Mouse (Mus musculus) heart, embryonic 15.5 days (tissue): ENCODE results near the gene Txndc15. TPM values are rescaled to one million over a fixed set of nuclear protein-coding genes. Genes with fewer than 3 reads are reported as not detected.
A peak's percentile ranks its signal among the peaks of the same experiment; 100 is the strongest.
"Not testable (repeated sequence)": the region's sequence is repeated elsewhere in the genome, so short reads cannot be mapped to it uniquely, and the experiment has no call there.

Experiments
- ATAC-seq: fragments of 200-750 bp; cut with Nextera tagmentation; replicated peaks from 2 replicates; pipeline ENCODE4 v1.8.0; 2017; ENCODE audit warnings: low read depth, moderate TSS enrichment; ENCODE audit not compliant: insufficient number of reproducible peaks, insufficient read depth, low FRiP score
- H3K27ac ChIP-seq: fragments of 300-500 bp; sonication (generic); 2 replicates; pipeline ENCODE4 v1.5.1; 2015; ENCODE audit warnings: mild to moderate bottlenecking, inconsistent platforms
- H3K27me3 ChIP-seq: fragments of 300-500 bp; sonication (generic); 2 replicates; pipeline ENCODE4 v1.6.1; 2015; ENCODE audit warnings: inconsistent platforms
- H3K36me3 ChIP-seq: fragments of 300-500 bp; sonication (generic); 2 replicates; pipeline ENCODE4 v1.6.1; 2015; ENCODE audit warnings: mild to moderate bottlenecking, inconsistent platforms
- H3K4me1 ChIP-seq: fragments of 300-500 bp; sonication (generic); replicated peaks from 2 replicates; pipeline ENCODE4 v1.6.1; 2015; ENCODE audit warnings: inconsistent platforms
- H3K4me2 ChIP-seq: fragments of 300-500 bp; sonication (generic); 2 replicates; pipeline ENCODE4 v1.6.1; 2015; ENCODE audit warnings: inconsistent platforms, mild to moderate bottlenecking, moderate library complexity
- H3K4me3 ChIP-seq: fragments of 300-500 bp; sonication (generic); 2 replicates; pipeline ENCODE4 v1.5.1; 2015; ENCODE audit warnings: mild to moderate bottlenecking, inconsistent platforms
- H3K9ac ChIP-seq: fragments of 300-500 bp; sonication (generic); 2 replicates; pipeline ENCODE4 v1.6.1; 2015; ENCODE audit warnings: mild to moderate bottlenecking, inconsistent platforms
- H3K9me3 ChIP-seq: fragments of 300-500 bp; sonication (generic); replicated peaks from 2 replicates; pipeline ENCODE4 v1.6.1; 2016; ENCODE audit warnings: inconsistent platforms
- WGBS: fragments of 180-500 bp; shearing (Covaris S2); methylation state at CpG from one replicate; pipeline ENCODE4 v1.1.7; 2015; ENCODE audit warnings: mixed read lengths; 5-methylcytosine and 5-hydroxymethylcytosine counted together
- polyA plus RNA-seq: library from polyadenylated mRNA; unstranded; fragments of >200 nt; fragmentation: Nextera tagmentation; extraction: Ambion mirVana; gene quantifications from 2 replicates; pipeline ENCODE4 v1.2.1, GENCODE M21; 2015

The Txndc15 gene
- polyA plus RNA-seq, 1 experiment from 2014 or later: 60.7 TPM

DNA sequence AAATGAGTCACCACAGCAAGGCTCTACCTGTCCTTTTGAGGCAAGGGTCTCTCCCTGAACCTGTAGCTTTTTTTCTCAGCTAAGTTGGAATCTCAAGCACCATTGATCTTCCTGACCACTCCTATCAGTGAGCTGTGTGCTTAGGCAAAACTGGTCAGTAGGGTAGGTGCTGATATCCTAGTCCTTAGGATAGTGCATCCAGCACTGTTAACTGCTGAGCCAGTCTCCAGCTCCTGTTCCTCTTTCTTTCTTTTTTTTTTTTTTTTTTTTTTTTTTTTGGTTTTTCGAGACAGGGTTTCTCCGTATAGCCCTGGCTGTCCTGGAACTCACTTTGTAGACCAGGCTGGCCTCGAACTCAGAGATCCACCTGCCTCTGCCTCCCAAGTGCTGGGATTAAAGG is 18.5 kb upstream of the Txndc15 start:
- not testable (repeated sequence) for H3K27ac ChIP-seq, H3K9ac ChIP-seq, H3K4me2 ChIP-seq, H3K27me3 ChIP-seq, ATAC-seq, H3K4me3 ChIP-seq, H3K9me3 ChIP-seq
- H3K4me1 ChIP-seq: peaks cover 30% of the 10 kb centered on the region
- H3K36me3 ChIP-seq: peaks cover 20% of the 10 kb centered on the region
- 100% methylated on average over 1 of the region's 3 CpGs for WGBS

DNA sequence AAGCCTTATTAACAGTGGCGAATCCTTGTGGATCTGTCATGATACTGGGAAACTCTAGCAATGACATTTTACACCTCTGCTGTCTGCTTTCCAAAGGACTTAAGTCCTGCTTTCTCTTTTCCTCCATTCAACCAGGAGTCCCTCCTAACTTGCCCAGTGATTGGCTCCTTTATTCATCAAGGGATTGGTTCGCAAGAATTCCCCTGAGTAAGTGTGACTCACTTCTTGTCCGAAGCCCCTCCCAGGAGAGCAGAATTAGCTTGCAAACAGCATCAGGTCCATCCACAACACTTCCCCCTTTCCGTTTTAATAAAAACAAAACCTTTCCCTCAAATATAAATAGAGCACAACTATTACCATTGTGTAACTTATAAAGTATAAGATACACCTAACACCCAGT is 10.1 kb upstream of the Txndc15 start:
- Histone ChIP-seq H3K36me3 (peaks cover 44% of the 10 kb centered on the region), H3K4me1 (0 out of 2 replicates have a peak, but pooled peaks cover 2% of the 10 kb centered on the region), H3K27ac (no peak overlapping the region), H3K9me3 (no peaks in the 10 kb centered on the region), H3K4me2 (no peak overlapping the region), H3K4me3 (no peak overlapping the region), H3K27me3 (no peaks in the 10 kb centered on the region), H3K9ac (no peak overlapping the region)
- 83% methylated on average over 4 of the region's 4 CpGs for WGBS
- ATAC-seq: no peak

DNA sequence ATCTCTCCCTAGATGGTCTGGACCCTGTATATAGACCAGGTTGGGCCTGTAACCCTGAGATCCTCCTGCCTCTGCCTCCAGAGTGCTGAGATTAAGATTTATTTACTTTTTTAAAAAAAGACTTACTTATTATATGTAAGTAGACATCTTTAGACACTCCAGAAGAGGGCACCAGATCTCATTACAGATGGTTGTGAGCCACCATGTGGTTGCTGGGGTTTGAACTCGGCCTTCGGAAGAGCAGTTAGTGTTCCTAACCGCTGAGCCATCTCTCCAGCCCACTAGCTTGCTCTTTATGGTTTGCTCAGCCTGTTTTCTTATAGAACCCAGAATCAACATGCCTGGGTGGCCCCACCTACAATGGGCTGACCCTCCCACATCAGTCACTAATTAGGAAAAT is 1.6 kb upstream of the Txndc15 start:
- no peak overlapping the region for H3K4me3 ChIP-seq
- H3K36me3 ChIP-seq: no peaks in the 10 kb centered on the region; the same call in 1 of the 2 replicates
- H3K27me3 ChIP-seq: no peaks in the 10 kb centered on the region
- H3K9me3 ChIP-seq: no peaks in the 10 kb centered on the region
- no peak overlapping the region for H3K27ac ChIP-seq
- no peak overlapping the region for H3K9ac ChIP-seq
- ATAC-seq: no peak
- 90% methylated on average over 3 of the region's 3 CpGs for WGBS
- no peak overlapping the region for H3K4me2 ChIP-seq
- peaks cover 9% of the 10 kb centered on the region for H3K4me1 ChIP-seq

DNA sequence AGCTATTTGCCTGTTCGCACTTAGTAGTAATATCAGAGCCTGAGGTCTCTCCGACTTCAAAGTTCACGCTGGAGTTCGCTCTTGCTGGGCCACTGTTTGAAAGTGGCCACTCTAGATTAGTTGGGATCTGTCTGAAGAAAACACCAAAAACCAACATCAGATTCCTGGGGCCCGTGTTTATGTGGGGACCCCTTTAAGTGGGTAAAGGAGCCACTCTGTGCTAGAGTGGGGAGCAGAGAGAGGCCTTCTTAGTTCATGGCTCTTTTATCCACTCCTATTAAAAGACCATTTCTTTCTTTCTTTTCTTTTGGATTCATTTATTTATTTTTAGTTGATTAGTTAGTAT is 690 bp downstream of the Txndc15 start:
- Histone ChIP-seq H3K9ac (peak overlapping the region; percentile 96), H3K4me3 (peak overlapping the region; percentile 91), H3K9me3 (no peaks in the 10 kb centered on the region), H3K27me3 (no peaks in the 10 kb centered on the region), H3K27ac (peak overlapping the region; percentile 90), H3K4me1 (peaks cover 7% of the 10 kb centered on the region), H3K36me3 (peaks cover 20% of the 10 kb centered on the region), H3K4me2 (peak overlapping the region; percentile 66)
- no peak for ATAC-seq
- WGBS: 4% methylated on average over 5 of the region's 5 CpGs

DNA sequence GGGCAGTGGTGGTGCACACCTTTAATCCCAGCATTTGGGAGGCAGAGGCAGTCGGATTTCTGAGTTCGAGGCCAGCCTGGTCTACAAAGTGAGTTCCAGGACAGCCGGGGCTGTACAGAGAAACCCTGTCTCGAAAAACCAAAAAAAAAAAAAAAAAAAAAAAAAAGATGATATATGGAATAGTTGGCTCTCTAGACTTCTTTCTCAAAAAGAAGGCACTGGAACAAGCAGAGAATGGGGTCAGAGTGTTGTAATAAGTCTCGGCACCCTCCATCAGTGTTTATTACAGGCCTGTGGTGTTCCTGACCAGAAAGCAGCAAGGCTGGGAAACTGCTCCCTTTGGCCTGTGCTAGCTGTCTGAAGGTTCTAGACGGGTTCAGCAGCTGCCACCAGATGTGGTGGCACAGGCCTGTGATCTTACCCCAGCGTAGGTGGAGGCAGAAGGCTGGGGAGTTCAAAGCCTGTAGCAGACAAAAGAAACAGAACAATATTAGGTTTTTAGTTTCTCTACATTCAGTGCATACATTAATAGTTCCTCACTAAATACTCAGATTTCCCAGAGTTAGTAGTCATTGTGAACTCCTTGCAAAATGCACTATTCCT is 1.6 kb downstream of the Txndc15 start:
- Histone ChIP-seq H3K27ac (no peak overlapping the region), H3K4me3 (peak overlapping the region; percentile 91; the same call in 1 of the 2 replicates)

DNA sequence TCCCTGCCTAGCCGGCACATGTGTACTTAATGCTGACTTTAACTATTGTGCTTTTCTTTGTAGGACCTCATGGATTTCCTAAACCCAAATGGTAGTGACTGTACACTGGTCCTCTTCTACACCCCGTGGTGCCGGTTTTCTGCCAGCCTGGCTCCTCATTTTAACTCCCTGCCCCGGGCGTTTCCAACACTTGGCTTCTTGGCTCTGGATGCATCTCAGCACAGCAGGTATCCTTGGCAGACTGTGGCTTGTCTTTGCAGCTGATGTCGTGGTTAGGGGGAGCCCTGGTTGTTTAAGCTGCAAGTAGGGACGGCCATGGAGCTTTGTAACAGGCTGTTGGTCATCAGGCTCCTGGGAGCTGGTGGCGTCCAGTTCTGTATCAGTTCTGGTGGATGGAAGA is 7.1 kb downstream of the Txndc15 start:
- H3K9ac ChIP-seq: no peak overlapping the region
- no peak overlapping the region for H3K27ac ChIP-seq
- WGBS: 70% methylated on average over 8 of the region's 8 CpGs
- H3K4me1 ChIP-seq: no peaks in the 10 kb centered on the region
- H3K36me3 ChIP-seq: peaks cover 47% of the 10 kb centered on the region
- H3K9me3 ChIP-seq: no peaks in the 10 kb centered on the region
- H3K27me3 ChIP-seq: no peaks in the 10 kb centered on the region
- no peak overlapping the region for H3K4me3 ChIP-seq
- ATAC-seq: no peak
- H3K4me2 ChIP-seq: no peak overlapping the region

More for the DNA sequence above, 1.6 kb downstream of the Txndc15 start:
- Histone ChIP-seq H3K36me3 (peaks cover 24% of the 10 kb centered on the region), H3K4me1 (peaks cover 7% of the 10 kb centered on the region), H3K4me2 (peak overlapping the region; percentile 66), H3K27me3 (no peaks in the 10 kb centered on the region), H3K9ac (no peak overlapping the region; the same call in 1 of the 2 replicates), H3K9me3 (no peaks in the 10 kb centered on the region)
- 86% methylated on average over 7 of the region's 7 CpGs for WGBS
- no peak for ATAC-seq

DNA sequence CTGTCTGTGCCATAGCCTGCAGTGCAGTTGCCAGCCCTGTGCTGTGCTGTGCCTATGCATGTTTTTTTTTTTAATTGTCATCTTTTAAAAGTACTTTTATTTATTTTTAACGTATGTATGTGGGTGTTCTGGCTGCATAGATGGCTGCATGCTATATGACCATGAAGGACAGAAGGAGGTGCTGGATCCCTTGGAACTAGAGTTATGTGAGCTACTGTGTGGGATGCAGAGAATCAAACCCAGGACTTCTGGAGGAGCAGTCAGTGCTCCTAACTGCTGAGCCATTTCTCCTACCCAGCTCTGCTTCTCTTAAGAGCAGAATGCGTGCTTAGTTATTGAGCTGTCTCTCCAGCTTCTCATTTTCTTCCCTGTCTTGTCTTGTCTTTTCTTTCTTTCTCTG is 7.5 kb downstream of the Txndc15 start:
- no peak overlapping the region for H3K4me3 ChIP-seq
- no peak overlapping the region for H3K9ac ChIP-seq
- no peak overlapping the region for H3K27ac ChIP-seq
- WGBS: 83% methylated on average over 2 of the region's 2 CpGs
- H3K27me3 ChIP-seq: no peaks in the 10 kb centered on the region
- H3K4me2 ChIP-seq: no peak overlapping the region
- no peaks in the 10 kb centered on the region for H3K9me3 ChIP-seq
- H3K36me3 ChIP-seq: peaks cover 47% of the 10 kb centered on the region
- H3K4me1 ChIP-seq: no peaks in the 10 kb centered on the region
- ATAC-seq: no peak

DNA sequence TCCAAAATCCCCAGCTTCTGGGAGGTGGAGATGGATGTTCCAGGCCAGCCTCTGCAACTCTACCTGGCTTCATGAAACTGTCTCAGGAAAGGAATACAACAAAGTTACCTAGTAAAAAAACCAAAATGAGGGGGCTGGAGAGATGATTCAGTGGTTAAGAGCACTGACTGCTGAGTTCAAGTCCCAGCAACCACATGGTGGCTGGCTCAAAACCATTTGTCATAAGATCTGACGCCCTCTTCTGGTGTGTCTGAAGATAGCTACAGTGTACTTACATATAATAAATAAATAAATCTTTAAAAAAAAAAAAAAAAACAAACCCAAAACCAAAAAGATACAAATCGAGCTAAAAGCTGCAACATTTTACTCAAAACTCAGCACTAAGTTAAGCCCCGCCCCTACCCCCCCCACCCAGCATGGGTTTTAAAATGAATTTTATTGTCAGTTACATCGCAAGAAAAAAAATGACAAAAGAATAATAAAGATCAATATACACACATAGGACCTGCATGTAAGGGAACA is 12.2 kb downstream of the Txndc15 start:
- peak overlapping the region; percentile 63 for H3K4me3 ChIP-seq
- no peaks in the 10 kb centered on the region for H3K27me3 ChIP-seq
- no peaks in the 10 kb centered on the region for H3K9me3 ChIP-seq
- H3K4me2 ChIP-seq: peak overlapping the region; percentile 85
- H3K27ac ChIP-seq: peak overlapping the region; percentile 95
- ATAC-seq: no peak
- peaks cover 18% of the 10 kb centered on the region for H3K36me3 ChIP-seq
- peak overlapping the region; percentile 82 for H3K9ac ChIP-seq
- 5% methylated on average over 4 of the region's 4 CpGs for WGBS
- no peaks in the 10 kb centered on the region for H3K4me1 ChIP-seq

DNA sequence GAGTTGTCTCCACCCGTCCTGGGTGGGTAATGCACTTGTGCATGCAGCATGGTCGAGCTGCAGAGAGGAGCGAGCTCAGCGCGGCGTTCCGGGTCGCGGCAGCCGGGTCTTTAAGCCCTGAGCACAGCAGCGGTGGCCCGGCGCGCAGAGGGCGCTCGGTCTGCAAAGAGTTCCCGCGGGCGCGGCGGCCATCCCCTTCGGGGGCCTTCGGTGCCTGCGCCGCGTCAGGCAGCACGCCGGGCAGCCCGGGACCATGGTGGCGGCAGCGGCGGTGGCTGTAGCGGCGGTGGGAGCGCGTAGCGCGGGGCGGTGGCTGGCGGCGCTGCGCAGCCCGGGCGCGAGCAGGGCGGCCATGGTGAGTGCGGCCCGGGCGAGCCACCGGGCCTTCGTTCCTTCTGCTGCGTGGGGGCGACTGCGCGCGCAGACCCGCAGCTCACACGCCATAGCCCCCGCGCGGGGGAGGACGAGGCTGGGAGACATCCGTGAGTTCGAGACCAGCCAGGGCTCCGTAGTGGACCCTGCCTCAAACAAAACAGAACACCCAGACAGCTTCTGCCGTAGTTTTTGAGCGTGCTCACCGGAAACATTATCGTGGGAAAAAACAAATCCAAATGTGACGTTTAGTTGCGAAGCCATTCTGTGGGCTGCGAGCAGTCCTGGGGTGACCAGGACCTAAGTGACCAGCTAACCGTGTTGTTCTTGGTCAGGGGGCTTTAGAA is 12.8 kb downstream of the Txndc15 start, which contains the start of gene Pcbd2:
Gene Pcbd2, plus strand, starts transcription at position 249 of the 719 bp plus-strand sequence.
- H3K9me3 ChIP-seq: no peaks in the 10 kb centered on the region
- no peaks in the 10 kb centered on the region for H3K4me1 ChIP-seq
- H3K27me3 ChIP-seq: no peaks in the 10 kb centered on the region
- peak; percentile 90 for ATAC-seq
- H3K36me3 ChIP-seq: peaks cover 13% of the 10 kb centered on the region
- H3K27ac ChIP-seq: peak within 1 kb of the TSS; percentile 95
- peak within 1 kb of the TSS; percentile 82 for H3K9ac ChIP-seq
- H3K4me3 ChIP-seq: peak within 1 kb of the TSS; percentile 63
- under 1% methylated on average over 71 of the region's 73 CpGs for WGBS
- H3K4me2 ChIP-seq: peak within 1 kb of the TSS; percentile 85

DNA sequence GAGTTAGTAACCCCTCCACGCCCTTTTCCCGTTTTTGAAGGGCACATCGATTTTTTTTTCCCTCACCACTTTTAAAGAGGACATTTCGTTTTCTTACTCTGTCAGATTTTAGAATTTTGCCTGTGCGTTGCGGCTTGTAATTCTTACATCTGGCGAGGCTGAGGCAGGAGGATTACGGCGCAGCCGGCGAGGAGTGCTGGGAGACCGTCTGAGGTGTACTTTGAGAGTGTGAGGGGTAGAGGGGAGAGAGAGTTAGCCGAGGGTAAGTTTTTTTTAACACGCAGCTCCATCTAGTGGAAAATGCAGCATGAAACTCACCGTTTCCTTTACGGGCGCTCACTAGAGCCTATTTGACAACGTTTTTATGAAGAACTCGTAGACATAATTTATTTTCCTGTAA is 13.4 kb downstream of the Txndc15 start:
- ATAC-seq: peak; percentile 82

DNA sequence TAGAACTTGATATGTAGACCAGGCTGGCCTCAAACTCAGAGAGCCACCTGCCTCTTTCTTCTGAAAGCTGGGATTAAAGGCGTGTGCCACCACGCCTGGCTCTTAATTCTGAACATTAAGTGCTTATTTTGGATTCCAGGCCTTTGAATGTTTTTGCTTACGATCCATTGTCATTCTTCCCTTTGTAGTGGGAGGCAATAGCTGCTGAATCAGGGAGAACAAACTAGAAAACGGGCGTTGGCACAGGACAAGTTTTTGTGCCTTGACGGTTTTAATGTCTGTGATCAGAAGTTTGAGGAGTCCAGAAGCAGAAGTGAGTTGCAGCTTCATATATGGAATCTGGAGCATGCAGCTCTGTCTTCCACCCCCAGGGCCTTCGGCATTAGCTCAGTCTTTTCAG is 16.3 kb downstream of the Txndc15 start:
- no peaks in the 10 kb centered on the region for H3K4me1 ChIP-seq
- WGBS: 84% methylated on average over 7 of the region's 7 CpGs

More for the DNA sequence above, 13.4 kb downstream of the Txndc15 start:
- H3K4me3 ChIP-seq: peak overlapping the region; percentile 63
- H3K9me3 ChIP-seq: no peaks in the 10 kb centered on the region
- H3K36me3 ChIP-seq: peaks cover 13% of the 10 kb centered on the region
- 2% methylated on average over 19 of the region's 19 CpGs for WGBS
- peak overlapping the region; percentile 85 for H3K4me2 ChIP-seq
- H3K27ac ChIP-seq: peak overlapping the region; percentile 95
- H3K27me3 ChIP-seq: no peaks in the 10 kb centered on the region
- H3K4me1 ChIP-seq: no peaks in the 10 kb centered on the region
- peak overlapping the region; percentile 82 for H3K9ac ChIP-seq

More for the DNA sequence above, 16.3 kb downstream of the Txndc15 start:
- no peaks in the 10 kb centered on the region for H3K27me3 ChIP-seq
- no peaks in the 10 kb centered on the region for H3K9me3 ChIP-seq
- no peak overlapping the region for H3K9ac ChIP-seq
- no peak overlapping the region for H3K4me2 ChIP-seq
- H3K36me3 ChIP-seq: 0 out of 2 replicates have a peak, but pooled peaks cover 5% of the 10 kb centered on the region
- no peak overlapping the region for H3K4me3 ChIP-seq
- ATAC-seq: no peak
- no peak overlapping the region for H3K27ac ChIP-seq
